Mouse (Mus musculus) spleen, adult 2 months (tissue): ENCODE measurements around the gene Gm15557. TPM values are rescaled to one million over a fixed set of nuclear protein-coding genes. Genes with fewer than 3 reads are reported as not detected.

ENCODE experiments used
- DNase-seq, 2 experiments: peaks; one replicate each; pipeline versions ENCODE4 v3.0.0 to v3.0.0-alpha.2; 2012 to 2021; ENCODE audit warnings: low spot score in 2 of 2, low read depth in 1 of 2
- H3K27ac ChIP-seq: fragments of 200-500 bp; 2 replicates; pipeline ENCODE4 v1.5.1; 2012; ENCODE audit warnings: low read length, inconsistent platforms; ENCODE audit not compliant: insufficient read depth
- H3K27me3 ChIP-seq: fragments of 200-500 bp; 2 replicates; pipeline ENCODE4 v1.6.1; 2012; ENCODE audit warnings: mild to moderate bottlenecking, moderate library complexity, low read length, inconsistent platforms; ENCODE audit not compliant: control insufficient read depth, insufficient read depth
- H3K36me3 ChIP-seq: fragments of 200-500 bp; 2 replicates; pipeline ENCODE4 v1.6.1; 2012; ENCODE audit warnings: mild to moderate bottlenecking, low read length, inconsistent platforms; ENCODE audit not compliant: control insufficient read depth, insufficient read depth
- H3K4me1 ChIP-seq: fragments of 200-500 bp; 2 replicates; pipeline ENCODE4 v1.6.1; 2011; ENCODE audit warnings: inconsistent platforms; ENCODE audit not compliant: control insufficient read depth, insufficient read depth, insufficient read length
- H3K4me3 ChIP-seq: fragments of 200-500 bp; 2 replicates; pipeline ENCODE4 v1.5.1; 2011; ENCODE audit warnings: mild to moderate bottlenecking, inconsistent platforms; ENCODE audit not compliant: insufficient read depth, insufficient read length; ENCODE audit errors: extremely low read depth
- CTCF ChIP-seq: fragments of 200-500 bp; IDR thresholded peaks from 2 replicates; pipeline ENCODE4 v1.5.1; 2011; ENCODE audit warnings: mild to moderate bottlenecking, inconsistent platforms; ENCODE audit not compliant: insufficient read depth, insufficient read length, insufficient replicate concordance; ENCODE audit errors: extremely low read depth
- POLR2A ChIP-seq: fragments of 200-500 bp; IDR thresholded peaks from 2 replicates; pipeline ENCODE4 v1.6.1; 2011; ENCODE audit warnings: low read depth, low read length, inconsistent platforms
- WGBS: fragments of 180-500 bp; shearing (Covaris S2); methylation state at CpG from one replicate; pipeline ENCODE4 v1.1.7; 2018; 5-methylcytosine and 5-hydroxymethylcytosine counted together
- polyA plus RNA-seq: library from polyadenylated mRNA; depleted of rRNA; stranded (reverse); fragments of >200 nt; gene quantifications from 2 replicates; pipeline ENCODE4 v1.2.3, GENCODE M21; 2012; rRNA removed

The Gm15557 gene
- not detected in 2 replicates for polyA plus RNA-seq

- DNase-seq, result no peak
- Histone ChIP-seq H3K4me1 (no peaks in the 10 kb centered on the region), H3K27ac (no peak within 1 kb of the TSS), H3K36me3 (no peaks in the 10 kb centered on the region), H3K4me3 (no peak within 1 kb of the TSS), H3K27me3 (no peaks in the 10 kb centered on the region)
- WGBS, result 96% methylated on average over 3 of the region's 3 CpGs
- no peak for TF ChIP-seq POLR2A
- TF ChIP-seq CTCF, result no peak
These were observed at the start of gene Gm15557 for GRCm38 (mm10) chr2:155940681-155941080. Gm15557 (plus strand) TSS chr2:155940728.

GRCm38 (mm10) chr2:155894307-155895045, 46.1 kb upstream of the Gm15557 start:
- no peak for DNase-seq
- Histone ChIP-seq H3K4me3 (no peak overlapping the region), H3K27me3 (no peaks in the 10 kb centered on the region), H3K4me1 (no peaks in the 10 kb centered on the region), H3K36me3 (peaks cover 7% of the 10 kb centered on the region; the same call in 1 of the 2 replicates), H3K27ac (no peak overlapping the region)
- 96% methylated on average over 13 of the region's 13 CpGs for WGBS
- TF ChIP-seq POLR2A (no peak), CTCF (no peak)

- DNase-seq, result no peak
- TF ChIP-seq CTCF, result no peak
- Histone ChIP-seq H3K27ac (no peak overlapping the region), H3K27me3 (no peaks in the 10 kb centered on the region), H3K4me1 (no peaks in the 10 kb centered on the region), H3K36me3 (peaks cover 11% of the 10 kb centered on the region), H3K4me3 (no peak overlapping the region)
- WGBS, result 92% methylated on average over 16 of the region's 16 CpGs
These were observed 45.3 kb upstream of the Gm15557 start for GRCm38 (mm10) chr2:155895046-155895735.

GRCm38 (mm10) chr2:155902989-155903631, 37.4 kb upstream of the Gm15557 start:
- H3K36me3 ChIP-seq, result peaks cover 14% of the 10 kb centered on the region
- H3K27ac ChIP-seq, result no peak overlapping the region
- no peaks in the 10 kb centered on the region for H3K4me1 ChIP-seq
- H3K27me3 ChIP-seq, result no peaks in the 10 kb centered on the region
- TF ChIP-seq POLR2A, result no peak
- no peak for TF ChIP-seq CTCF
- DNase-seq, result no peak
- WGBS, result 87% methylated on average over 16 of the region's 16 CpGs
- H3K4me3 ChIP-seq, result no peak overlapping the region

- DNase-seq, result no peak
- WGBS, result 90% methylated on average over 6 of the region's 6 CpGs
- no peak overlapping the region for H3K27ac ChIP-seq
- H3K4me3 ChIP-seq, result no peak overlapping the region
- H3K27me3 ChIP-seq, result no peaks in the 10 kb centered on the region
- TF ChIP-seq CTCF, result no peak
- no peak for TF ChIP-seq POLR2A
- H3K36me3 ChIP-seq, result peaks cover 12% of the 10 kb centered on the region
- no peaks in the 10 kb centered on the region for H3K4me1 ChIP-seq
These were observed 36.9 kb upstream of the Gm15557 start for GRCm38 (mm10) chr2:155903632-155904008.

- H3K4me1 ChIP-seq, result no peaks in the 10 kb centered on the region
- H3K27me3 ChIP-seq, result no peaks in the 10 kb centered on the region
- TF ChIP-seq POLR2A (no peak), CTCF (no peak)
- H3K36me3 ChIP-seq, result peaks cover 11% of the 10 kb centered on the region
- no peak for DNase-seq
- no peak overlapping the region for H3K27ac ChIP-seq
- no peak overlapping the region for H3K4me3 ChIP-seq
- 61% methylated on average over 6 of the region's 6 CpGs for WGBS
These were observed 25.8 kb upstream of the Gm15557 start for GRCm38 (mm10) chr2:155914684-155915083.
